Mouse (Mus musculus) embryonic facial prominence, embryonic 14.5 days (tissue): ENCODE results near the gene Fndc7. TPM values are rescaled to one million over a fixed set of nuclear protein-coding genes. Genes with fewer than 3 reads are reported as not detected.
"Not testable (repeated sequence)": the region's sequence is repeated elsewhere in the genome, so short reads cannot be mapped to it uniquely, and the experiment has no call there.

Experiments
- ATAC-seq: fragments of 200-750 bp; cut with Nextera tagmentation; 2 replicates; pipeline ENCODE4 v1.8.0; 2017; ENCODE audit warnings: low read depth, moderate number of reproducible peaks, moderate TSS enrichment
- DNase-seq: peaks from one replicate; pipeline ENCODE4 v3.0.0-alpha.2; 2015; ENCODE audit warnings: low spot score
- H3K27ac ChIP-seq: fragments of 300-500 bp; sonication (generic); replicated peaks from 2 replicates; pipeline ENCODE4 v1.5.1; 2014; ENCODE audit warnings: low read depth, mild to moderate bottlenecking, low read length, moderate library complexity
- H3K27me3 ChIP-seq: fragments of 300-500 bp; sonication (generic); replicated peaks from 2 replicates; pipeline ENCODE4 v1.6.1; 2014; ENCODE audit warnings: low read length; ENCODE audit not compliant: control insufficient read depth, insufficient read depth
- H3K36me3 ChIP-seq: fragments of 300-500 bp; sonication (generic); 2 replicates; pipeline ENCODE4 v1.6.1; 2014; ENCODE audit warnings: low read length, mixed read lengths; ENCODE audit not compliant: control insufficient read depth, insufficient read depth
- H3K4me1 ChIP-seq: fragments of 300-500 bp; sonication (generic); 2 replicates; pipeline ENCODE4 v1.6.1; 2014; ENCODE audit warnings: antibody characterized with exemption, low read length; ENCODE audit not compliant: control insufficient read depth, insufficient read depth
- H3K4me2 ChIP-seq: fragments of 300-500 bp; sonication (generic); 2 replicates; pipeline ENCODE4 v1.6.1; 2014; ENCODE audit warnings: low read depth, mild to moderate bottlenecking, low read length, moderate library complexity, mixed read lengths
- H3K4me3 ChIP-seq: fragments of 300-500 bp; sonication (generic); 2 replicates; pipeline ENCODE4 v1.5.1; 2014; ENCODE audit warnings: low read depth, mild to moderate bottlenecking, low read length
- H3K9ac ChIP-seq: fragments of 300-500 bp; sonication (generic); 2 replicates; pipeline ENCODE4 v1.6.1; 2014; ENCODE audit warnings: low read depth, mild to moderate bottlenecking, low read length, moderate library complexity, mixed read lengths
- H3K9me3 ChIP-seq: fragments of 300-500 bp; sonication (generic); 2 replicates; pipeline ENCODE4 v1.6.1; 2016; ENCODE audit warnings: low read length; ENCODE audit not compliant: control insufficient read depth
- WGBS: fragments of 180-500 bp; shearing (Covaris S2); extraction: QIAGEN DNeasy Blood & Tissue Kit; methylation state at CpG from one replicate; pipeline ENCODE4 v1.1.7; 2014; 5-methylcytosine and 5-hydroxymethylcytosine counted together
- polyA plus RNA-seq: library from polyadenylated mRNA; unstranded; fragments of >200 nt; fragmentation: Nextera tagmentation; extraction: Ambion mirVana; gene quantifications from 2 replicates; pipeline ENCODE4 v1.2.1, GENCODE M21; 2014

The Fndc7 gene
- polyA plus RNA-seq, 1 experiment from 2014 or later, result 0.18 TPM

- Histone ChIP-seq H3K36me3 (no peaks in the 10 kb centered on the region), H3K27me3 (no peaks in the 10 kb centered on the region)
These were observed 24.1 kb downstream of the Fndc7 start for GRCm38 (mm10) chr3:108865676-108866075.

GRCm38 (mm10) chr3:108865129-108865528 lies 24.7 kb downstream of the Fndc7 start:
- DNase-seq (no peak), ATAC-seq (no peak)
- H3K4me3 ChIP-seq, result no peak overlapping the region
- no peaks in the 10 kb centered on the region for H3K27me3 ChIP-seq
- H3K27ac ChIP-seq, result no peak overlapping the region
- no peak overlapping the region for H3K4me2 ChIP-seq
- H3K4me1 ChIP-seq, result no peaks in the 10 kb centered on the region
- 0 out of 2 replicates have a peak, but pooled peaks cover 6% of the 10 kb centered on the region for H3K9me3 ChIP-seq
- no peak overlapping the region for H3K9ac ChIP-seq
- H3K36me3 ChIP-seq, result no peaks in the 10 kb centered on the region
- 34% methylated on average over 3 of the region's 3 CpGs for WGBS

More at GRCm38 (mm10) chr3:108865676-108866075, 24.1 kb downstream of the Fndc7 start:
- no peak for ATAC-seq
- 89% methylated on average over 3 of the region's 3 CpGs for WGBS
- no peak overlapping the region for H3K27ac ChIP-seq
- no peak for DNase-seq
- no peak overlapping the region for H3K4me2 ChIP-seq
- H3K9me3 ChIP-seq, result 0 out of 2 replicates have a peak, but pooled peaks cover 6% of the 10 kb centered on the region
- no peaks in the 10 kb centered on the region for H3K4me1 ChIP-seq
- no peak overlapping the region for H3K9ac ChIP-seq
- no peak overlapping the region for H3K4me3 ChIP-seq

- Histone ChIP-seq H3K27ac (no peak overlapping the region), H3K4me2 (no peak overlapping the region), H3K4me1 (peaks cover 8% of the 10 kb centered on the region), H3K9ac (no peak overlapping the region), H3K36me3 (no peaks in the 10 kb centered on the region), H3K4me3 (no peak overlapping the region), H3K9me3 (0 out of 2 replicates have a peak, but pooled peaks cover 6% of the 10 kb centered on the region), H3K27me3 (no peaks in the 10 kb centered on the region)
- DNase-seq (no peak), ATAC-seq (no peak)
- 67% methylated on average over 10 of the region's 10 CpGs for WGBS
These were observed 26.7 kb downstream of the Fndc7 start for GRCm38 (mm10) chr3:108863091-108863490.

- 86% methylated on average over 4 of the region's 4 CpGs for WGBS
- H3K9me3 ChIP-seq, H3K4me3 ChIP-seq, H3K36me3 ChIP-seq, H3K27ac ChIP-seq, DNase-seq, ATAC-seq, H3K4me1 ChIP-seq, H3K27me3 ChIP-seq, H3K4me2 ChIP-seq, H3K9ac ChIP-seq: not testable (repeated sequence)
These were observed 27.5 kb downstream of the Fndc7 start for GRCm38 (mm10) chr3:108862282-108862681.

- Histone ChIP-seq H3K27ac (no peak overlapping the region), H3K9me3 (no peaks in the 10 kb centered on the region), H3K9ac (no peak overlapping the region), H3K4me3 (no peak overlapping the region), H3K4me2 (no peak overlapping the region), H3K36me3 (no peaks in the 10 kb centered on the region), H3K4me1 (peaks cover 15% of the 10 kb centered on the region), H3K27me3 (no peaks in the 10 kb centered on the region)
- 81% methylated on average over 2 of the region's 2 CpGs for WGBS
- ATAC-seq (no peak), DNase-seq (no peak)
These were observed 29.0 kb downstream of the Fndc7 start for GRCm38 (mm10) chr3:108860786-108861185.

DNA sequence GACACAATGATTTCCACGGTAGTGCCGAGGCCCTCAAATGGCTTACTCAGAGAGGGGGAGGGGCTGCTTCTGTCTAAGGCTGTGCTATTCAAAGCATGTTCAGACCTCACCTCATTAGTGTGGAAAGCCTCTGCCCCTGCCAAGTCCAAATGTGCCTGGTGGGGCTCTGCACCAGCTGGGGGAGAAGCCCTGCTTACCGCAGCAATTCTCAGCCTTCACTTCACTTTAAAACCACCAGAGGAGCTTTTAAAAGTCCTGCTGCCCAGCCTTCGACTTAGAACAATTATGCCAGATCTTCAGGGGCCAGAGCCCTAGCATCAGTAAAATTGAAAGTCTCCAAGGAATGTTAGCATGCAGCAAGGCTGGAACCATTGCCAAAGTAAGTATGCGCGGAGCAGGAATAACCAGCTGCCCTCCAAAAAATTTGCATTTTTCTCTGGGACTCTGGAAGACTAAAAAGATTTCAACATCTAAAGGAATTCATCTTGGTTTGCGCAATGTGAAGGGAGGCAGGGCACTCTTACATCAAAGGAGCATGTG lies 31.5 kb downstream of the Fndc7 start:
- Histone ChIP-seq H3K9ac (no peak overlapping the region), H3K9me3 (no peaks in the 10 kb centered on the region), H3K4me3 (no peak overlapping the region), H3K36me3 (no peaks in the 10 kb centered on the region), H3K4me2 (peak overlapping the region; percentile 29), H3K27me3 (no peaks in the 10 kb centered on the region), H3K4me1 (peaks cover 20% of the 10 kb centered on the region), H3K27ac (peak overlapping the region; percentile 35)
- DNase-seq (peak; percentile 94), ATAC-seq (peak; percentile 87)
- WGBS, result 12% methylated on average over 7 of the region's 7 CpGs

DNA sequence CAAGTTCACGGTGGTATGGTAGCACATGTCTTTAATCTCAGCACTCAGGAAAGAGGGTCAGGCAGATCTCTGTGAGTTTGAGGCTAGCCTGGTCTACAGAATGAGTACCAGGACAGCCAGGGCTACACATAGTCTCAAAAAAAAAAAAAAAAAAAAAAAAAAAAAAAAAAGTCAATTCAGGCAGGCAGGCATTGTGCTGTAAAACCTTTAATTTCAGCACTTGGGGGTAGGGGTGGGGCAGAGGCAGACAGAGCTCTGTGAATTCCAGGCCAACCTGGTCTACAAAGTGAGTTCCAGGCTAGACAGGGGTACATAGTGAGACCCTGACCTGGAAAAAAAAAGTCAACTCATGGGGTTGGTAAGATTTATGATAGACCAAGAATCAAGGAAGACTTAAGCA lies 32.1 kb downstream of the Fndc7 start:
- H3K4me1 ChIP-seq, result peaks cover 20% of the 10 kb centered on the region
- H3K9me3 ChIP-seq, result no peaks in the 10 kb centered on the region
- H3K36me3 ChIP-seq, result no peaks in the 10 kb centered on the region
- WGBS, result 67% methylated on average over 1 of the region's 1 CpGs
- no peak for ATAC-seq
- DNase-seq, result no peak
- H3K4me3 ChIP-seq, result no peak overlapping the region
- peak overlapping the region; percentile 35 for H3K27ac ChIP-seq
- H3K4me2 ChIP-seq, result peak overlapping the region; percentile 29; the same call in 1 of the 2 replicates
- no peaks in the 10 kb centered on the region for H3K27me3 ChIP-seq
- H3K9ac ChIP-seq, result no peak overlapping the region

DNA sequence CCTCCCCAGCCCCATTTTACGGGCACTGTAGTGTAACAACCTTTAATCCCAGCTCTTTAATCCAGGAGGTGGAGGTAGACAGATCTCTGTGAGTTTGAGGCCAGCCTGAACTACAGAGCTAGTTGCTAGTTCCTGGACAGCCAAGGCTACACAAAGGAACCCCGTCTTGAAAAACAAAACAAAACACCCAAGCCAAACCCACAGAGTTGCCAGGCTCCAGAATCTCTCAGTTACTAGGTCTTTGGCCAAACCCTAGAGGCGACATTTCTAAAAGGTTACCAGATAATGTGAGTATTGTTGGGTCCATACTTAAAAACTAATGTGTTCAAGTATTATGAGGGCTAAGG lies 32.7 kb downstream of the Fndc7 start:
- no peak overlapping the region for H3K9ac ChIP-seq
- ATAC-seq, result no peak
- no peaks in the 10 kb centered on the region for H3K27me3 ChIP-seq
- no peak overlapping the region for H3K4me3 ChIP-seq
- no peaks in the 10 kb centered on the region for H3K36me3 ChIP-seq
- no peak for DNase-seq
- H3K27ac ChIP-seq, result no peak overlapping the region
- WGBS, result 44% methylated on average over 3 of the region's 3 CpGs
- no peaks in the 10 kb centered on the region for H3K9me3 ChIP-seq
- H3K4me2 ChIP-seq, result no peak overlapping the region
- peaks cover 20% of the 10 kb centered on the region for H3K4me1 ChIP-seq

GRCm38 (mm10) chr3:108856386-108857123 lies 33.3 kb downstream of the Fndc7 start:
- Histone ChIP-seq H3K36me3 (no peaks in the 10 kb centered on the region), H3K4me3 (no peak overlapping the region), H3K4me2 (no peak overlapping the region), H3K27ac (no peak overlapping the region), H3K4me1 (peaks cover 20% of the 10 kb centered on the region), H3K27me3 (no peaks in the 10 kb centered on the region), H3K9ac (no peak overlapping the region), H3K9me3 (no peaks in the 10 kb centered on the region)
- DNase-seq, result peak; percentile 71
- peak; percentile 34; the same call in 1 of the 2 replicates for ATAC-seq
- 40% methylated on average over 8 of the region's 8 CpGs for WGBS
